Mouse (Mus musculus) brain, embryonic 18.5 days (tissue): ENCODE measurements at regions not wholly inside any gene's neighbourhood (a gene's known extent, or its start where the extent isn't known, plus 50 kb on each side); places are given as distances from the start of the nearest gene placed in this dataset.

Source experiments
- DNase-seq: peaks from one replicate; pipeline ENCODE4 v3.0.0-alpha.2; 2012; ENCODE audit warnings: low read depth, low spot score

DNA sequence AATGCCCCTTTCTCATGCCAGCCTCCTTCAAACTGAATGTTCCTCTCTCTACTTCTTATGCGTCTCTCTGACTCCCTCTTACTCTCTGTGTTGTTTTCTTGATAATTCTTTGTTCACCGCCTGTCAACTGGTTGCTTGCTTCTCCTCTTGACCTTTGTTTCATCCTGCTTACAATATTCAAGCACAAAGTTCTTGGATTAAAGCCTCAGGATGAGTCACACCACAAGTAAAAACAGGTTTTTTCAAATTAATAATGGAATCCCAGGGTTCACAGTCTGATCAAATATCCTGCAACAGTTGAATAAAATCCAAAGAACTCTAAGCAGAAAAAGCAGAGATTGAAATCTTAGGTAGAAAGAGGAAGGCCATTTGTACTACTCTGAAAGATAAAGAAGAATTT, 285.9 kb upstream of the Cxadr start:
- DNase-seq, result no peak

- no peak for DNase-seq
Measured at GRCm38 (mm10) chr16:78013049-78013819, 288.1 kb upstream of the Cxadr start.

DNA sequence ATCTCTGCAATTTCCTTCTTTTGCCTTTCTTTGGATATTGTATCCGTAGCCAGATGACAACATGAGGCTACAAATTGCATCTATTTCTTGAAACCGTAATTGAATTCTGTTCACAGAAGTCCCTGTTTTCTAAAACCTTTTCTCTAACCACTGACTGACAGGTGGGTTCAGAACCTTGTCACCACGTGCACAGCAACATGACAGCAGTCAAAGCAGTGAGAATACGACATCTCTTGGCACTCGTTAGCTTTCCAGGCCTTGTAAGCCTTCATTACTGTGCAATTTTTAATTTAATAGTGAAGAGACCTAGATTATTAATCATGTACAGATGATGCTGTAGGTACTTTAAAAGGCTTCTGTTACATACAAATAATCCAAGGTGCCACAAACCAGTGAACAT, 297.3 kb upstream of the Cxadr start:
- no peak for DNase-seq

DNA sequence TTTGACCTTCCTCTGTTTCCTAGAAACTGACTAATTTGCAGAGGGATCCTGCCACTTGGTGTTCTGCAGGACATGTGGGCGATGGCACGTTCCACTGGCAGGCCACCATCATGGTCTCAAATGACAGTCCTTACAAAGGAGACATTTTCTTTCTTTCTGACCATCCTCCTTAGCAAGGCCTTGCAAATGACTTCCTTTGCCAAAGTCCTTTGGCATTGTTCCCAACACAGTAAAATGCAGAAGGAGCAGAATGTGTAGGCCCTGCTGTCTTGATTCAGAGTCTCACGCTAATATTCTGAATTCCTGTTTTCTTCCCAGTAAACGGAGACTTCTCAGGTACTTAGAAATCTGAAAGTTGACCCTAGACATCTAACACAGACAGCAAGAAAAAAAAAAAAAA, 308.3 kb upstream of the Cxadr start:
- no peak for DNase-seq

DNA sequence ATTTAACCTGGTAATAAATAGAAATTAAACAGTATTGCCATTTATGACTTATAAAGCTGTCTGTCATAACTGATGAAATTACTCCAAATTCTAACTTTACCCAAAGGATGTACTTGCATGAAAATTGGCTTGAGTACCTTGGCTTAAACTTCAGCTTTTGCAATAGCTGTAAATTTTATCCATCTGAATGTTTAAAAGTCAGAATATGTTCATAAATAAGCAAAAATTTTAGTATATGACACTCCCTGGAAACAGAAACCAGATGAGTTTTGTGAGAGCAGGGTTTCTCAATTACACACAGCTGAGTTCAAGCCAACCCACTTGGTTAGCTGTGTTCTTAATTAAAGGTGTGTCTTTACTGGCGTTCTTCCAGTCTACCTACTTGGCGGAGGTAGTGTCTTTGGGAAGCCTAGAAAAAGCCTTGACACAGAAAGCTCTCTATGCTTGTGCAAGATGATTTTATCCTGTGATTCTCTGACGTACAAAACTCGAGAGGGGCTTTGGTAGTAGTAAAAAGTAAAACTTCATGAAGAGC, 311.4 kb upstream of the Cxadr start:
- DNase-seq, result no peak

DNA sequence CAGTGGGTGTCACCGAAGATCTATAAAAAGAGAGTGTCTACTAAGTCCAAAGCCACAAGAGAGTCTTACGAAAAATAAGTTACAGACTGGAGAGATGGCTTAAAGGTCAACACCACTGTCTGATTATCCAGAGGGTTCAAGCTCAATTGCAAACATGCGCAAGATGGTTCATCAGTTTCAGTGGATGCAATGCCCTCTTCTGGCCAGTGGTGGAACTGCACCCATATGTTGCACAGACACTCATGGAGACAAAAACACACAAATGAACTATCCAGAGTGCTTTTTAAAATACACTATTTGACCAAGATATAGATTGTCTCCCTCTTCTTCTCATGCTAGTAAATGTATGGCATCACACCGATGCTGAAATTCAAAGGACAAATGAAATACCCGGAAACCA, 312.1 kb upstream of the Cxadr start:
- no peak for DNase-seq

DNA sequence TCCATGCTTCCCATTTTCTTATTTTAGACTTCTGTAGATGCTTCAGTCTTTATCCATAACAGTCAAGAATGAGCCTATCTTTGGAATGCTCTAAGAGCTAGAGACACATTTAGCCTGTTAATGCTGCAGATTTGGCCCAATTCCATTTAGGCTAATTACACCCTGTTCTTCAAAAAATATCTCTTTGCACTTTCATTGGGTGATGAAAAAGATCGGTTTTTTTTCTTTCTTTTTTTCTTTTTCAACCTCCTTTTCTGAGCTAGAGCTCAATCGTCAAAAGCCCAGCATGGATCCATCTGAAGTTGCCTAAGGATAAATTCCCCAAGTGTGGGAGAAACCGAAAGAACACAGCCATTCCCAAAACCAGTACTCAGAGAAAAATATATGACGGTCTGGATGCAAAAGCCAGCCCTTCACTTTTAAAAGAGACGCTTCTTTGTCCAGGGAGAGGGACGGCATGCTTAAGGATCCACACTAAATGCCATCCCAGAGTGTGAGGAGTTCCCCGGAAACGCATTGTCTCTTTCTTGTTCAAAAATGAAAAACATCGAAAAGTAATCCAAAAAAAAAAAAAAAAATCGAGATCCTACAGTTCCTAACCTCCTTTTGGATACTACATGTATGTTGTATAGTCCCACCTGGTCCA, 314.3 kb upstream of the Cxadr start:
- peak; percentile 59 for DNase-seq

GRCm38 (mm10) chr16:77948785-77949184, 346.9 kb upstream of the Gm11146 start:
- DNase-seq, result no peak

- no peak for DNase-seq
Measured at GRCm38 (mm10) chr16:77945442-77945841, 343.5 kb upstream of the Gm11146 start.

DNA sequence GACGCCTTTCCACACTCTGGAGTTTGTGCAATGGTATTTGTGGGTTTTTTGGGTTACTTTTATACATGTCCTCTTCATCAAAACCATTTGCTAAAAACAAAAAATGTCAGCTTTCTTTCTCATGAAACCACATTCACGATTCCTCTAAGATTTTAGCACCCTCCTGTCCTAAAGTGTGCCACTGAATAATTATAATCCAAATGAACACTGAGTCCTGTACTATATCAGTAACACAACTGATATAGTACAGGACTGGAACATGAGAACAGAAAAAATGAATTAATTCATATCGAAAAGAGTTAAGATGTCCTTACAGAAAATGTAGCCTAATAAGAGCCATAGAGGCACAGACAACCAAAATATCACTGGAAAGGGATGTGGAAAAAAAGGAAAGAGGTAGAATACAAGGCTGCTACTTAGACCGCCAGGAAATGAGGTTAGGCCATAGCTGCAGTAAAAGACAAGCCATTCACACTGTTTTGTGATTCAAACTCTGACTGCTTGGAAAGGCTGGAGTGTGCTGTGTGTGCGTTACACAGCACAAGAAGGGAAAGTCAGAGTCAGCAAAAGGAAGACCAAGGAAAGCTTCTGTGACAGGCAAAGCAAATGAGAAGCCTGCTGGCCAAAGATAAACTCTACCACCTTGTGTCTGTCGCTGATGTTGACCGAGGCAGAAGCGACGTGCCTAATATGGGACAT, 329.3 kb upstream of the Gm11146 start:
- no peak for DNase-seq

DNA sequence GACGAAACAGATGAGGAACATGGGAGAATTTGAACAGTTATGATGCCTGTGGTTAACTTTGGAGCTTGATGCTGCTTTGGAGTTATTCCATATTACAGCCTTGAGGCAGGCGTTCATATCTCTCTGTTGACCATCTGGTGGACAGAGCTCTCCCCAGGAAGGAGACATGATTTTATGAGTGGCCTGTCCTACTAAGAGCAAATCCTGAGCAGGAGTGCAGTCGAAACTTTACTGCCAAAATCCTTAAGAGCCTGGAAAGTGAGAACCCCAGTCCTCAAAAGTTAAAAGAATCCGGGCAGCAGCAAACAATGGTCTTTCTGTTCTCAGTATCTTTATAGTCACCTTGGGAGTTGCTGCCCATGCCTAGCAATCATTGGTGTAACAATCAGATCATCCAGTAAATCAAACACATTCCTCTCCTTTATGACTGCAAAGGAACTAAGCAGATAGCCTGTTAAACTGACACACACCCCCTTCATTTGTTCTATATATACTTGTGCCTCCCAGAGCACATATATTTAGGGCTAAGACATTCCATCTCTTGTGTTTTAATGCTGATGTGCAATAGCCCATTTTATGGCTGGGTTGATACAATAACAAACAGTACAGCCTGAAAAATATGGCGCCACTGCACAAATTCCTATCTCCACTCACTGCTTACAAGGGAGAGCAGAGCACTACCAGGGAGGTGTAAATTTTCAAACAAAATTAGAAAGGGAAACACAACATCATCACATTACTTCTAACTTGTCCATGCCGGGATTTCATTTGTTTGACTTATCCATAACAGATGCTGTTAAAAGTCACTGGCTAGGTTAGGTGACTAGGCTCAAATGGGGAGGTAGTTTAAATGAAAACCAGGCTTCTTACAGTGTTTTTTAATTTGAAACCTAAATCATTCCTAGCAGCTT, 312.5 kb upstream of the Gm11146 start:
- no peak for DNase-seq

GRCm38 (mm10) chr16:77894247-77894646, 292.4 kb upstream of the Gm11146 start:
- DNase-seq, result no peak

DNA sequence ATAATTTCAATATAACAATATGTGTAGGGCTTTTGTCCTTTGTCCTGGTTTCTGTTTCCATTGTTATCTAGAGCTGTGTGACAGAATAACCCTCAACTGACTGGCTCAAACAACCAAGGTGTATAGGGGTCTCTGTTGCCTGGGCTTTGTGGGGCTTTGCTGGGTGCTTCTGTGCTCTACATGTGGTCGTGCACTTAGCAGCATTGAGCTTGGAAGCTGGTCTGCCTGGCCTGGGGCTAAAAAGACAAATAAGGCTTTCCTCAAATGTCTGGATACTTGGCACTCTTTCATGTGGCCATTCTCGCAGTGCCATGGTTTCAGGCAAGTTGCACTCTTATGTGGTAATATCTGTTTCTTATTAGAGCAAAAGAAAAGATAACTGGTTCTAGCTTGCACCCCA, 291.8 kb upstream of the Gm11146 start:
- DNase-seq, result no peak

GRCm38 (mm10) chr16:77892731-77893130, 290.8 kb upstream of the Gm11146 start:
- DNase-seq, result no peak

DNA sequence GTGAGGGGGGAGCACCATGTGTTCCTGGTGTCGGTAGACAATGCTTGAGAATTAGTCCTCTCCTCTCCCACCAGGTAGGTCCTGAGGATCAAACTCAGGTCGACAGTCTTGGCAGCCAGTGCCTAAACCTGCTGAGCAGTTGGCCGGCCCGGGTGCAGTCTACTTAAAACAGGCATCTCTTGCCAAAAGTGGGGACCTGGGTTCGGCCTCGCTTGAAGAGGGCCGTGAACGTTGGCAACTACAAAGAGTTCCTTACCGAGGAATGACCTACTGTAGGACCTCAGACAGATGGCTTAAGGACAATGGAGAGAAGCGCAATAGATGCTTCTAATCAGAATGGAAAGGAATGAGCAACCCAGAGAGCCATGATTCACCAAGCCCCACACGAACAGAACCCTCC, 287.5 kb upstream of the Gm11146 start:
- DNase-seq, result no peak

- no peak for DNase-seq
Measured at GRCm38 (mm10) chr16:77885060-77885679, 283.3 kb upstream of the Gm11146 start.

DNA sequence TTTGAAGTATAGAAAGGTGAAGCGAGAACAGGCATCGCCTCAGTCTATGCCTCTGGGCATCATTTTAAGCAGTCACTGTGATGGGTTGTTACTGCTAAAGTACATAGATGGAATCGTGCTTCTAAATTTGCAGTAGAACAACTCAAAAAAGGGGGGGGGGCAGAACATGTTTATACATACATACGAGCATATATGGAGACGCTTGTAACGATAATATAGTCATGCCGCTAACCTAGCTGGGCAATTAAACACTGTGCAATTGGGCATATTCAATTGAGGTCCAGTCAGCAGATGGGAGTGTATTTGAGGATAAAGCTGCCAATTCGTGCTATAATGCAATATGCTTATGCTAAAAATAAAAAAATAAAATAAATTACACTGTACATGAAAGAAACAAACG, 282.6 kb upstream of the Gm11146 start:
- no peak for DNase-seq

GRCm38 (mm10) chr16:77877006-77877405, 275.1 kb upstream of the Gm11146 start:
- DNase-seq, result no peak

GRCm38 (mm10) chr16:77863246-77863645, 261.4 kb upstream of the Gm11146 start:
- no peak for DNase-seq

DNA sequence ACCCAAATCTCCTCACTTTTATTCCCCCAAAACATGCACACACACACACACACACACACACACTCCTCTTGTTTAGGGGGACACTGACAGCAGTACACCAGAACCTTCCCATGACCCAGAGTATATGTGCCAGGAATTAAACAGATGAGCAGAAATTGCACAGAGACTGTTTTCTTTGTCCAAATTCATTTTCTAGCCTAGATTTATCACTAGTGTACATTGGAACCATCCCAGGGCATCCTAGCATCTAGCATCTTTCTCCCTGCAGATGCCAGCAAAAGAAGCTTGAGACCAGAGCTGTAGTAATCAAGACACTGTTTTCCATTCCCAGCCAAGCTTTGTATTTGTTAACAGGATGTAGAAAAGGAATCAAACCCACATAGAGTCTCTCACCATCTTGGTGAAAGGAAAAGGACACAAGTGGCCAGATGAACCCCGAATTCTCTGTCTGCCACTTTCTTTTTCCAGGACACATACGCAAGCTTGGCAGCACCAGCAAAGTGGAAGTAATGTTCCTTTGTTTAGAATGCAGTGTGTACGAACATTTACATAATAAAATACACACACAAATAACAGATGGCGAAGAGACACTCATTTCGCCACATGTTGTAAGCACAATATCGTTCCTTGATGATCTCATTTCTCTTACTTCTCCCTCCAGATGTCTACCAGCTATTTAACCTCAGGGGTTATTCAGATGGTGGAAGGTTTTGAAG, 250.3 kb upstream of the Gm11146 start:
- DNase-seq, result peak; percentile 73
